Mouse (Mus musculus) heart, adult 18-20 months (tissue): ENCODE data around the gene Acvr1b. TPM values are rescaled to one million over a fixed set of nuclear protein-coding genes. Genes with fewer than 3 reads are reported as not detected.

Source experiments
- DNase-seq, 2 experiments: peaks; one replicate each; pipeline ENCODE4 v3.0.0; 2021 to 2022; ENCODE audit warnings: mixed read lengths in 1 of 2
- total RNA-seq, 2 experiments: library from RNA; stranded (reverse); gene quantifications; 2 replicates each; pipeline ENCODE4 v1.2.3; 2021

Gene Acvr1b
- total RNA-seq, 2 experiments from 2014 or later: 9.8 to 10.3 TPM

DNA sequence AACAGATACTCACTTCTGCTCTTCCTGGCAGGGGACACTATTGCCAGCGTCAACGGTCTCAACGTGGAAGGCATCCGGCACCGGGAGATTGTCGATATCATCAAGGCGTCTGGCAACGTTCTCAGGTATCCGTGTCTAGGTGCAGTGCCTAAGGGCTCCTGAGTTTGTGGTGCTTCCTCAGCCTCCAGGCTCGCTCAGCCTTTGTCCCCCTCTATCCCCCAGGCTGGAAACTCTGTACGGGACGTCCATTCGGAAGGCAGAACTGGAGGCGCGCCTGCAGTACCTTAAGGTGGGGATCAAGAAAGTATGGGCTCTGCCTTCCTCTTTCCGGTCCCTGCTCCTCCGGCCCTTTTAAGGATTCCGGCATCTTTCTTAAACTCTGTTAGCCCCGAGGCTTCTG lies 56.6 kb downstream of the Acvr1b start:
- no peak for DNase-seq

DNA sequence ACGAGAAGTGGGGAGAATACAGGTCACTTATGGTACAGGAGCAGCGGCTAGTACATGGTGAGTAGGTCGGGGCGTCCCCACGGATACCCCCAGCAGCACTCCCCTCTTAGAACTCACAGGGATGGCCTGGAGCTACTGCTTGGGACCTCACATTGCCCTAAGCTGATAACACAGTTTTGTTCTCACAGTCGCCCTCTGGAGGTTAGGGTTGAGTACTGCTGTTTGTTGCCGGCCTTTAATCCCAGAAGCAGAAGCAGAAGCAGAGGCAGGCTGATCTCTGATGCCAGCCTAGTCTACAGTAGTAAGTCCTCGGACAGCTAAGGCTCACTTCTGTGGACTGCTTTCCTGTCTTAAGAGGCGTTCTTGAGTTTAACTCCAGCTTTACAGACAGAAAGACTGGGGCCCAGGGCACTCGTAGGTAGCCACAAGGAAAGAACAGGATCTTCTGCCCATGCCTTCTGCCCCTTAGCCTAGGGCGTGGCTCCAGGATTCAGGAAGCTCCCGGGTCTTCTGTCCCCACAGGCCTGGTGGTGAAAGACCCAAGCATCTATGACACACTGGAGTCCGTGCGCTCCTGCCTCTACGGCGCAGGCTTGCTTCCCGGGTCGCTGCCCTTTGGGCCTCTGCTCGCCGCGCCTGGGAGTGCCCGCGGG lies 57.3 kb downstream of the Acvr1b start:
- DNase-seq: peak in 1 of 2 experiments; percentile 68

DNA sequence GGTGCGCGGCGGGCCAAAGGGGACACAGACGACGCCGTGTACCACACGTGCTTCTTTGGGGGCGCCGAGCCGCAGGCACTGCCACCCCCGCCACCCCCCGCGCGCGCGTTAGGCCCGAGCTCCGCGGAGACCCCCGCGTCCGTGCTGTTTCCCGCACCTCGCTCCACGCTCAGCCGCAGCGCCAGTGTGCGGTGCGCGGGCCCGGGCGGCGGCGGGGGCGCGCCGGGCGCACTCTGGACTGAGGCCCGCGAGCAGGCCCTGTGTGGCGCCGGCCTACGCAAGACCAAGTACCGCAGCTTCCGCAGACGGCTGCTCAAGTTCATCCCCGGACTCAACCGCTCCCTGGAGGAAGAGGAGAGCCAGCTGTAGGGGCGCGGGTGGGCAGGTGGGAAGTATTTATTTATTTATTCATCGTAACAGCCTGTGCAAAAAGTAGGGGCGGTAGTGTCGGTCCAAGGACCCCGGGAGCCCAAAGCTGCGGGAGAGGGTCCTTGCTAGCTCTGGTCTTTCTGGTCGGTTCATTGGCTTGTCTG lies 57.8 kb downstream of the Acvr1b start:
- no peak for DNase-seq

DNA sequence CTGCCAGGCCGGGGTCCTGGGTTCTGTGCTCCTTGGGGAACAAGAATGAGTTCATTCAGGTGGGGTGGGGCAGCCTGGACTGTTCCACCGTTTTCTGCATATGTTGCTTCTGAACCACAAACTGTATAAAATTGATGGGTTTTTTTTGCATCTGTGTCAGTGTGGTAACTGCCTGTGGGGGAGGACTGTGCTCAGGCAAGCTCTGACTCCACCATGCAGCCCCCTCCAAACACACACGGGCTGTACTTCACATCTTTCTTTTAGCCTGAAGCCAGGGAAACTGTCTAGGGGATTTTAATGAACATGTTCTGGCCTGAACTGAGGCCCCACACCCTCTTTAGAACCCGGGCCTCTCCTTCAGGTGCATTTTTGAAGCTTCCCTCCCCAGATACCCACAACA lies 58.7 kb downstream of the Acvr1b start:
- no peak for DNase-seq

DNA sequence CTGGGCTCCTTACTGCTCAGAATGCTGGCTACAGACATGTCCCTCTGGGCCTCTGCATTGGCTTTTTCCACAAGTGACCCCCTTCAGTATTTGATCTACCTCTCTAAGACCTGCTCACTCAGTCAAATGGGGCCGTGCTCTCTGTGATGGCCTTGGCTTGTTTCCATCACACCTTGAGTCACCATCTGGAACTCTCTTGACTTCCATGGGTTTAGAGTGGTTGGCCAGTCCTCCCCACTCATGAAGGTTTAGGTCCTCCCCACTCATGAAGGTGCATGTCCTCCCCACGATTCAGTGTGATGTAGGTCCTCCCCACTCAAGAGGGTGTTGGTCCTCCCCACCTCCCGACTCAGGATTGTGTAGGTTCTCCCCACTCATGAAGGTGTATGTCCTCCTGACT lies 59.3 kb downstream of the Acvr1b start:
- no peak for DNase-seq

DNA sequence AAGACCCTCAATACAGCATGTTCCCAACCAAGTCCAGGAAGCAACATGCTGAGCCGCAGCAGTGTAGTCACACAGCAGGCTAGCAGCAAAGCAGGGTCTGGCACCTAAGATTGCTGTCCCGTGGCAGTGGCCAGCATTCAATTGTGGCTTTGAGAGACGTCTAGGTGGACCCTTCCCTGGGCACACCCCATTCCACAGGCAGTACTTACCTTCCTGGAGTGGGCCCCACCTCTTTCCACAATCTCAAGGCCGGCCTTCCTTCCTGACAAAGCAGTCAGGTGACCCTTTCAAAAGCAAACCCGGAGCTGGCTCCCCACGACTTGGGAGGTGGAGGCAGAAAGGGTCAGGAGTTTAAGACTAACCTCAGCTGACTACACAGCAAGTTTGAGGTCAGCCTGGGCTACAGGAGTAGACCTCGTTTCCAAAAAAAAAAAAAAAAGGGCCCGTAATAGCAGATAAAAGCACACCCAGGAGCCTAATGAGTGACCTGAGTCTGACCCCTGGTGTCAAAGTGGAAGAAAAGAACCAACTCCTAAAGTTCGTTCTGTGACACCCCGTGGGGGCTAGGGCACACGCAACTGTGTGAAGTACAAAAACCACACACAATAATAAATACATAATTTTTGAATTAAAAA lies 59.9 kb downstream of the Acvr1b start:
- no peak for DNase-seq

DNA sequence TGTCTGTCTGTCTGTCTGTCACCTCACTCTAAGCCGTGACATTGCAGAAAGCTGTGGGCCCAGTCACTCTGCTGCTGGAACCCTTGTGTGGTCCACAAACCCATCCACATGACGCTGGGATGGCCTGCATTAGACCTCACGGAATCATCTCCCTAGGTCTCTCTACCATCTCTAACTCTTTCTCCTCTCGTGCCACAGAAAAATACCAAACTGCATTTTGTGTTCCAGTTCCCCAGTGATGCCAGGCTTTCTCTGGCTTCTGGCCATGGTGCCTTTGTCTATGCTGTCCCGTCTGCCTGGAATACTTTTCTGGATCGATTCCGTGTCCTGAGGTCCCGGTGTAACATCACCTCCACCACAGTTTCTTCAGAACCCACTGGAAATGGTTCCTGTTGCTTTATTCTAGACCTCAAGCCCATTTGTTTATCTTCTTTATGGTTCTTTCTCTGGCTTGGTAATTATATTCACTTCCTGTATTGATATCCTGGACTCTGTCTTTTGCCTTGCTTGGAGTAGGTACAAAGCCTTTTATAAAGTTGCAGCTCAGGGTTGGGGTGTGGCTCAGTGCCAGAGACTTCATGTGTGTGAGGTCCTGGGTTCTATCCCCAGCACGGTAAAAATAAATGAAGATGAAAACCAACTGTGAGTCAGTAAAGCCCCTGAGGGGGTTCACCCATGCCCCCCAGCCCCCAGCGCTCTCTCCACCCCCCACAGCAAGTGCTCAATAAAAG lies 60.9 kb downstream of the Acvr1b start:
- no peak for DNase-seq

DNA sequence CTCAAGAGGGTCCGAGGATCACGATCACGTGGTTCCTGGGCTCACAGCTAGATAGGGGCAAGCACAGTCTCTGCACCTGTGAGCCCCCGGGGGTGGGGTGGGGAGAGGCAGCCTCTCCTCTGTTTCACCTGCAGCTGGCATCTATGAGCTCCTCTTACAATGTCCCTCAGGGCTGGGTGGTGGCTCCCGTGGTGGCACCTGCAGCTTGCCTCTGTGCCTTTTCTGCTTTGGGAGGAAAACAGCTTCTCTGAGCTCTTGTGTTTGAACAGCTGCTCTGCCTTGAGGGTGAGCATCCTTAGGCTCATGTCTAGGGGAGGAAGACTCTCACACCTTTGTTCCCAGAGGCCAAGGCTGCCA lies 61.5 kb downstream of the Acvr1b start:
- no peak for DNase-seq

DNA sequence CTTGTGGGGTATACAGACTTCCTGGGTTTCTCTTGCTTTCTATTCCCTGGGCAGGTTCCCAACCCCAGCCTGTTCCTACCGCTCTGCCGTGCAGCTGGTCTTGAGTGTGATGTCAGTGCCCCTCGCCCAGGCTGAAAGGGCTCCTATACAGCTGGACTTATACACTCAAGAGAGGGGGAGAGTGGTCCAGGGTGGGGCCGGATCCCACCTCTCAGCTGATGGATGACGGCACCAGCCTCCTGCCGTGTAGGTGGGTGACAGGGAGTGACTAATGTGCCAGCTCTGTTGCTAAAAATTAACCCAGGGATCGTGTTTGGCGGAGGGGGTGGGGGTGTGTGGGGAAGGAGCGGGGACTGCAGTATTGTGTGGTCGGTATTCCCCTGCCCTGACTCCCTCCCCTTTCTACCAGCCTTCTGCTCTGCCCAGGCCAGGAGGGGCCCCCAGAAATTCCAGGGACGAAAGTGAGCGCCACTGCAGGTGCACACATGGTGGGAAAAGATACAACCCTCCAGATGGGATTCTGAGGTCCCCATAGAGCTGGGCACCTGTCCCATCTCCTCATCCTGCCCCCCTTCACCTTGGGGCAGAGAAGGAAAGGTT lies 62.0 kb downstream of the Acvr1b start:
- DNase-seq: no peak

DNA sequence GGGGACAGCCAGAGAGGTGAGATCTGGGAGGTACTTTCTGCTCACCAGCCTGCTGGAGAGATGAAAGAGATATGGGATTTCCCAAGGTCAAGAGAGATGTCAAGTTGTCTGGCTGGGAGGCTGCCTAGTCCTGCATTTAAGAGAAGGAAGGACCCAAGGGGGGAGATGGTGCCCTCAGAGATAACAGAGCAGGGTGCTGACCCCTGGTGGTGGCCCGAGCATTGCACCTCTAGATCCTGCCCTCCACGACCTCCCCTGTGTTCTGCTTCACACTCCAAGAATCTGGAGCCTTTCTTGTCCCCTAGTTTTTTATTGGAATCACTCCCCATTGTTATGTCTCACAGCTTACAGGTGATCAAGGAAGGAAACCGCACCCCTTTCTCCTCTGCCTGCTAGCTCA lies 63.0 kb downstream of the Acvr1b start:
- peak; percentile 68 to 85 for DNase-seq

DNA sequence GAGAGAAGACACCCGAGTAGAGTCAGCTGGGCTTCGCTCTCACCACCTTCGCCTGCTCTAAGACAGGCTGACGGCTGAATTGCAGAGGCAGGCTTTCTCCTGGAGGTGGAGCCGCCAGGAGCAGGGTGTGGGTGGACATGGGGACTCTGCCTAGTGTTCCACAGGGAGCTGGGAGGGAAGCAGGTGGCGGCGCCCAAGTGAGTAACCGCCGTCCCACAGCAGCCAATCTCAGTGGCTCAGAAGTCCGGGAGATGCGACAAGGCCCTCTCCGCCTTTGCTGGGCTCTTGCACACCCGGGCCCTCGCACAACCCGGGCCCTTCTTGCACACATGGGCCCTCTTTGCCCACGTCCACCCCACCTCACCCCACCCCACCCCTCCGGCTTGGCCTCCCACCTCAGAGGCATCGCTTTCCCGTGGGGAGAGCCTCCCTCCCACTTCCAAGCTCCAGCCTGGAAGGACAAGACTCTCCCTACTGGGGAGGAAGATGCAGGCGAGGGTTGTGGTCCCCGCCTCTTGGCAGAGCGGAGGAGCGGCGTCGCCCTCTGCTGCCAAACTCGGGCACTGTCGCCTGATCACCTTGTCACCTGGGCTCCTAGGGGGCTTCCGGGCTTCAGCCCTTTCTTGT lies 65.1 kb downstream of the Acvr1b start:
- DNase-seq: peak; percentile 56 to 67

DNA sequence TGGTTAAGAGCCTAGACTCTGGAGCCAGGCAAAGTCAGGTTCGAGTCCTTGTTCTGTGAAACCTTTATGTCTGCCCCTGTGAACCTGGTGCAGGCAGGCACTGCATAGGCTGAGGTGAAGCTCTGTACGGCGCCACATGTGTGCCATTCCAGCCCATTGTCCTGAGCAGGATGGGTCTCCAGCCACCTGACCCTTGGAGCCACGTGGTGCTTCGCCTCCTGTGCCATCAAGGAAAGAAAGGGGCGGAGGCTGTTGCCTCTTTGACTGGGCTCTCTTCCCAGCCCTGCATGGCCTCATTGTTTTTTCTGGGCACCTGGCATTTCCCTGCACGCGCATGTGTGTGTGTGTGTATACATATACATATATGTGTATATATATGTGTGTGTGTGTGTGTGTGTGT lies 66.0 kb downstream of the Acvr1b start:
- no peak for DNase-seq

DNA sequence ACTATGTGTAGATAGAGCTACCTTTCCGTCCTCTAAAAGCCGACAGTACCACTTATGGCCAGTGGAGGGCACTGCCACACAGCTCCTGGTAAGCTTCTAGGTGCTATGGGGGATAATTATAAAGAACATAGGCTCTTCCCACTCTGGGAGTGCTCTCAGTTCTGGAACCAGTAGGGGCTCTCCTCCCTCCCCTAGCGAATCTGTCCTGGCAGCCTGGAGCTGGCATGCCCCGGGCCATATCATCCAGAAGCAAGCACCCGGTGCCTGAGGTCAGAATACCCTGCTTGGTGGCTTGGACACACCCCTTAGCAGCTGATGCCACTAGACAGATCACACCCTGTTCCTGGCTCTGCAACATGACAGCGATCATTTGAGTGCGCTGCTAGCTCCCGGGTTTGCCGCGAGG lies 66.9 kb downstream of the Acvr1b start:
- DNase-seq: peak; percentile 90 to 95

DNA sequence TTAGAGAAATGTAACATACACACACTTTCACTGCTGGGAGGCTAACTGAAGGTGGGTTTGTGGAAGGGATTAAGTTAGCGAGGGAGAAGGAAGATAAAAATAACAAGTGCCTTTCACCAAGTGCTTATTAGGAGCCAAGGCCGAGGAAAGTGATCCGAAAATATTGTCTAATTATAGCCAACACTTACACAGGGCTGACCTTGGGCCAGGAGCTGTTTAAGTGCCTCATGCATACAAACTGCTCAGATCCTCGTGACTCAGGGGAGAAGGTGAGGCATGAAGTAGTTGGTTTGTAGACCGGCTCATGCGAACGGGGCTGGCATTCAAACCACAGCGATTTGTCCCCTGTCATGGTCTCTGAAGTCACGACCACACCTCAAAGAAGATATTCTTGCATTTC lies 67.4 kb downstream of the Acvr1b start:
- DNase-seq: peak; percentile 65 to 71

DNA sequence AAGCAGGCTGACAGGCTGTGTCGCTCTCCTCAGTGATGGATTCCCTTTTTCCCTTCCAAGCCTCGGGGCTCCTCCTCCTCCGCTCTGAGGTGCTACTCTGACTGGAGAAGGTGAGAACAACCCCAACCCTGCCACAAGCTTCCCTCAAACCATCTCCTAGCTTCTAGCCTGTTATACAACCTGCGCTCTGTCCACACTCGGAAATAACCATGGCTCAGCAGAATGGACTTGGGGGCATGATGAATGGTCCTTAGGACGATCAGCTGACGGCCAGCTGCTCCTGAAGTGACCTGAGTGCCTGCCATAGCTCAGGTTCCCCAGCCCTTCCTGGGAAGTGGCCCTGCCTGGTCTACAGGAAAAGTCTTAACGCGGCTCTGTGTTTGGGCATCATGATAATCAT lies 68.0 kb downstream of the Acvr1b start:
- DNase-seq: no peak

DNA sequence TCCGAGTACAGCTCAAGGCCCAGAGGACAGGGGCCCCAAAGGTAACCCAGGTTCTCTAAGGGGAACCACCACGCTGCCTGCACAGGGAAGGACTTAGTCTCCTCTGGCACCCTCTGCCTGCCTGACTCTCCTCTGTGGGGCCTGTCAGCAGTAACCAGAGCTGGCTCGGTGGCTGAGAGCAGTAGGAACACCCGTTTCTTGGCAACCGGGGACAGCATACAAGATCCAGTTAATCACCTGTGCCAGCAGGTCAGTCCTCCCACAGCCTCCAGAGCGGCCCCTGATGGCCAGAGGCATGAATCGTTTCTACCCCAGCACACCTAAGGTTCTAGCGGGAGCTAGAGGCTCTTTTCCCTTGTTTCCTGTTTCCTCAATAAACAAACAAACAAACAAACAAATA lies 68.8 kb downstream of the Acvr1b start:
- peak; percentile 79 to 88 for DNase-seq

DNA sequence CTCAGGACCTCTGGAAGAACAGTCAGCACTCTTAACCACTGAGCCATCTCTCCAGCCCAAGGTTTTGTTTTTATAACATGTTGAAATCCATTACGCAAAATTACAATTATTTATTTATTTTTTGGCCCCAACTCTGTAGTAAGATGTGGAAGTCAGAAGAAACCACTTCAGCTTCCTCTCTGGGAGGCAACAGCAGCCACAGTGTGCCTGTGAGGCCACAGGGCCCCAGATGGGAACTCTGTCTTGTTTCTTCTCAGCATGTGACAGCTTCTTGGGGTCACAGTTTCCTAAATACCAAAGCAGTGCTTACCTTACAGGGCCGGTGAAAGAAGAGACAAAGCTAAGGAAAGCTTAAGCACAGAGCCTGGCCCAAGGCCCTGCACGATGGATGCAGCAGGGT lies 70.1 kb downstream of the Acvr1b start:
- no peak for DNase-seq

DNA sequence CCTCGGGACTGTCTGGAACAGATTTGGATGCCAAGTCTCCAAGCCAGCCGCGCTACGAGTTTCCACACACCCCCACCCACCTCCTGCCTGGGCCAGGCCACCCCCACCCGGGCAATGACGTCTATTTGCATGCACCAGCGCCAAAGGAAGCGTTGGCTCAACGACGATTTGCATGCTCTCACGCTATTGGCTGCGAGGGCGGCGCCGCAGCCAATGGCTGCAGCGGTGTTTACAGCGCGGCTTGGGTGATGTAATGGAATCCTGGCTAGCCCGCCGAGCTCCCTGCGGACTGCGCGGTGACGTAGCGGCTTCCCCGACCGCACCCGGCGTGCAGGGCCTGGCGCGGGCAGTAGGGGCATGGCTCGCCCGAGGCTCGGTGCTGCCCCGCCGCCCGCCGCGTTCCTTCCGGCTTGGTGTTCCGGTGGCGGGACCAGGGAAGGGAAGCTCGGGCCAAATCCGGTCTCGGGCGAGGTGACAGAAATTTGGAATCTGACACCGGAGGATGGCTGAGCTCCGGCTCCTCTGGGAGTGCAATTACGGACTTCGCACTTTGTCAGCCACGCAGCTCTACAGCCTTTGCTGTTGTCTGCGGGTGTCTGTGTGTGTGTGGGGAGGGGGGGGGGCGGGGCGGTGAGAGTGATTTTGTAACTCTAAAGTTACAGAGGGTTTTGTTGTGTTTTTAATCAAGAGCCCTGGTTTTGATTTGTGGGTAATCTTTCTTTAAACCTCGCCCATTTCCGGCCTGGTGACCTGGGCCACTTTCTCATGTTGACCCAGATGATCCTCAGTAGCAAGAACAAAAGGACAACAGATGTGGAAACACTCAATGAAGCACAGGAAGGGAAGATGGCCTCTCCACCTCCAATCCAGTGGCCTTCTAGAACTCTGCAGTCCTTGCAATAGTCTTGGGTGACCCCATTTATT lies 72.6 kb downstream of the Acvr1b start:
- peak; percentile 96 to 99 for DNase-seq

DNA sequence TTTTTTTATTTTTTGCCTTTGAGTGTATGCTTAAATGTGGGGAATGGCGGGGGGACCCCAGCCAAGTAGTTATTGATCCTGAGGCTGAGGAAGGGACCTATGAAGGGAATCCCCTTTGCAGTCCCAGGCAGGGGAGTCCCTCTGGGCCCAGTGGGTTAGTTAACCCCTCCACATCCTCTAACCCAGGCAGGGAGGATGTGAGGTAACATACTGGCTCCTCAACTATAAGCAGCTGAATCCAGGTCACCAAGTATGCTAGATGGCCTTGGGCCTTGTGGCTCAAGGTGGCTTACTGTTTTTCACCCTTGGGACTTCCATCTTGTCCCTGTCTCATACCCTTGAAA lies 73.3 kb downstream of the Acvr1b start:
- DNase-seq: no peak

DNA sequence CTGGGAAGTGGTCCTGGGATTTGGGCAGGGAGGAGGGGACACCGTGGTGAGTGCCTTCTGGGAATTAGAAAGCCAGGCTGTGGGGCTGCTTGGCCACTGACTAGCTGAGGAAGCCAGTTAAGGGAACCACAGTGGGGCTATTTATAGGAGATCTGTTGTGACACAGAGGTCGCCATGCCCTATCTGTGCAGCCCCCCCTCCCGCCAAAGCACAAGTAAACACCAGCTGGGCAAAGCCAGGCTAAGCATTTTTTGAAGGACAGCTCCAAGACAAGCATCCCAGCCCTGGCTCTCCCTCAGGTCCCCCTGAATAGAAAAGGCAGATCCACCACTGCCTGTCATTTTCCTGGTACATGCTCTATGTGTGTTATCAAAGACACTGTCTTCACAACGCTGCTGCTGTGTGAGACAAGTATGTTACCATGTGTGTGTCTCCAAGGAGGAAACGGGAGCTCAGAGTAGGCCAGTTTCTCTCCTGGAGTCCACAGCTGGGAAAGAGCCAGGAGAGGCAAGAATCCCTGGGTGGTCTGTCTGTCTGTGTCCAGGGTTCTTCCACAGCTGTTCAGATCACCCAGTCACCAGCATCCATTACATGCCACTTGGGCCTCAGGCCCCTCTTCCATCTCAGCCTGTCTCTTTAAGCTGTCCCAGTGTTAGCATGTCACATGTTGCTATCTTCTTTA lies 74.3 kb downstream of the Acvr1b start:
- peak; percentile 66 to 75 for DNase-seq
